ENCODE assay signal across 8 mouse cellular contexts in the genomic region with DNA sequence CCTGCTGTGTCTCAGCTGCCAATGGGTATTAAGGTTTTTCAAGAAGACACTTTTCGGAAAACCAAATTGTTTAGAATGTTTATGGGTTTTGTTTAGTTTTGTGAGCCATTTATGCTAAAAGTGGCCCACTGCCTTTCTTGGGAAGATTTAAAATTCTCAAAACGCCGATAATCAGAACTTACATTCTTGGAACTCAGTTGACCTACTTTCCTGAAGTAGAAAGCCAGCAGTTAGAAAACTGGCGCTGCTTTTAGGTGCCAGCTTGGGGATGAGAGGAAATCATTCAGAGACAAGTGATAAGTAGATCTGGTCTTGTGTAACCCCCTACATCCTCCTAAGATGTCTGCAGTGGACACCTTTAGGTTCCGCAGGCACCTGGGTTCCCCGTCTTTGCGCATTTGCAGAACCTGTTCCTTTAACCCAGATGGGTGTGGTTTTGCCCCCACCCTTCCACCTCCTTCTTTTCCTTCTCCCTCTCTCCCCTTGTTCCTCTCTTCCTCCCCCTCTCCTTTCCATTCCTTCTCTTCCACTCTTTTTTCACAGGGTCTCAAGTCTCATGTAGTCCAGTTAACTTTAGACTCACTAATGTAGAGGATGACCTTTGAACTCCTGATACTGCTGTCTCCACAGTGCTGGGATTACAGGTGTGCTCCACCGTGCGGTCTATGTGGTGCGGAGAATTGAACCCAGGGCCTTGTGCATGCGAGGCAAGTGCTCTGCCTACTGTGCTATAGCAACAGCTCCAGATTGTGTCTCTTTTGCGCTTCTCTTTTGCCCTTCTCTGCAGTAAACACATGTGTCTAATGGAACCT. TPM values are rescaled to one million over a fixed set of nuclear protein-coding genes. Genes with fewer than 3 reads are reported as not detected.
DNase-seq lines count a peak whose midpoint lies in the region; ATAC-seq lines count a peak whose summit lies in the region.

No protein-coding gene starts in this region.

- no peaks in the 10 kb centered on the region for H3K36me3 ChIP-seq in heart, embryonic 16.5 days (ENCODE audit: control insufficient read depth, insufficient read depth)
- no peaks in the 10 kb centered on the region for H3K36me3 ChIP-seq in hindbrain, embryonic 11.5 days (ENCODE audit: control insufficient read depth, insufficient read depth, low read length)

- H3K27ac ChIP-seq in heart, embryonic 16.5 days (ENCODE audit: low read length), result peak overlapping the region; percentile 97
- H3K27ac ChIP-seq in hindbrain, embryonic 11.5 days (ENCODE audit: low read depth, low read length), result no peak overlapping the region; the same call in 1 of the 2 replicates

- no peak for ATAC-seq in heart, embryonic 16.5 days (replicated peaks; ENCODE audit: extremely low read depth, insufficient read depth, low FRiP score)
- ATAC-seq in hindbrain, embryonic 11.5 days (ENCODE audit: low FRiP score), result no peak

- H3K4me1 ChIP-seq in heart, embryonic 16.5 days (ENCODE audit: control insufficient read depth, insufficient read depth, low read length), result peaks cover 40% of the 10 kb centered on the region
- peaks cover 7% of the 10 kb centered on the region for H3K4me1 ChIP-seq in hindbrain, embryonic 11.5 days (replicated peaks; ENCODE audit: control insufficient read depth, insufficient read depth, low read length)

- H3K4me2 ChIP-seq in heart, embryonic 16.5 days (ENCODE audit: low read depth, low read length), result peak overlapping the region; percentile 88
- peak overlapping the region; percentile 74 for H3K4me2 ChIP-seq in hindbrain, embryonic 11.5 days (replicated peaks; ENCODE audit: low read depth, low read length)

- H3K27me3 ChIP-seq in heart, embryonic 16.5 days (ENCODE audit: control insufficient read depth, insufficient read depth, low read length), result no peaks in the 10 kb centered on the region
- H3K27me3 ChIP-seq in hindbrain, embryonic 11.5 days (ENCODE audit: control insufficient read depth, insufficient read depth, low read length), result no peaks in the 10 kb centered on the region

- intact Hi-C loops in heart, postnatal 36 days (cut with DNase I), result loop anchor here (1.0 to 10.0 kb wide), 3 partner anchors 150 to 337 kb away; partner anchors contain the start of genes Crtap and Gpd1l

- WGBS in heart, embryonic 16.5 days, result 63% methylated on average over 12 of the region's 12 CpGs
- WGBS in hindbrain, embryonic 11.5 days, result 75% methylated on average over 12 of the region's 12 CpGs

- H3K9me3 ChIP-seq in heart, embryonic 16.5 days (replicated peaks; ENCODE audit: control insufficient read depth, low read length), result no peaks in the 10 kb centered on the region
- no peaks in the 10 kb centered on the region for H3K9me3 ChIP-seq in hindbrain, embryonic 11.5 days (ENCODE audit: control insufficient read depth, low read length)

- H3K9ac ChIP-seq in heart, embryonic 16.5 days (ENCODE audit: low read length), result peak overlapping the region; percentile 98
- H3K9ac ChIP-seq in hindbrain, embryonic 11.5 days (ENCODE audit: low read depth, low read length), result peak overlapping the region; percentile 74

- no peak for DNase-seq in heart, postnatal 36 days
- DNase-seq in Muller cell, postnatal 12 days (ENCODE audit: inconsistent ontology term), result peak; percentile 19
- DNase-seq in hindbrain, embryonic 11.5 days (ENCODE audit: low spot score), result no peak
- peak; percentile 22 for DNase-seq in lung, postnatal 36 days
- DNase-seq in thymus, postnatal 14 days, result peak; percentile 47
- no peak for DNase-seq in urinary bladder, postnatal 10 days (ENCODE audit: low spot score)
- DNase-seq in cerebellum, adult 11-12 months, result no peak

- H3K4me3 ChIP-seq in heart, embryonic 16.5 days (ENCODE audit: low read length), result peak overlapping the region; percentile 97
- H3K4me3 ChIP-seq in hindbrain, embryonic 11.5 days (ENCODE audit: low read depth, low read length), result peak overlapping the region; percentile 58

RNA-seq across cellular contexts. Expression of gene Cmtm6, which starts 1.2 kb away (rescaled TPM):
- 51.0 and 51.6 TPM in 2 replicates for polyA plus RNA-seq in heart, embryonic 16.5 days (2015; fragmentation: Nextera tagmentation; extraction: Ambion mirVana)
- 10 to 100 TPM; 22.3 to 22.4 TPM for total RNA-seq in heart, postnatal 36 days (2021)
- 22.7 and 26.6 TPM in 2 replicates for polyA plus RNA-seq in hindbrain, embryonic 11.5 days (2014; fragmentation: Nextera tagmentation; extraction: Ambion mirVana)

RNA-seq across cellular contexts. Expression of gene Dync1li1, which starts 43.5 kb away (rescaled TPM):
- 69.2 and 76.0 TPM in 2 replicates for polyA plus RNA-seq in heart, embryonic 16.5 days (2015; fragmentation: Nextera tagmentation; extraction: Ambion mirVana)
- total RNA-seq in heart, postnatal 36 days (2021), result 10 to 100 TPM; 69.9 to 88.1 TPM
- 111 and 129 TPM in 2 replicates for polyA plus RNA-seq in hindbrain, embryonic 11.5 days (2014; fragmentation: Nextera tagmentation; extraction: Ambion mirVana)

RNA-seq across cellular contexts. Expression of gene Cmtm7, which starts 49.6 kb away (rescaled TPM):
- polyA plus RNA-seq in heart, embryonic 16.5 days (2015; fragmentation: Nextera tagmentation; extraction: Ambion mirVana), result 130 and 138 TPM in 2 replicates
- total RNA-seq in heart, postnatal 36 days (2021), result 10 to 100 TPM; 12.0 to 15.0 TPM
- 66.1 and 77.8 TPM in 2 replicates for polyA plus RNA-seq in hindbrain, embryonic 11.5 days (2014; fragmentation: Nextera tagmentation; extraction: Ambion mirVana)

Comparison
In these comparisons a context has a peak if more than half of its experiments do, and no peak if none do; other contexts are left out.
1. DNase-seq: peak in Muller cell, postnatal 12 days (single experiment), lung, postnatal 36 days (single experiment) and thymus, postnatal 14 days (single experiment); none in heart, postnatal 36 days (0 of 2), hindbrain, embryonic 11.5 days (single experiment), urinary bladder, postnatal 10 days (single experiment) and cerebellum, adult 11-12 months (single experiment).